Mouse (Mus musculus) mouse trophoblast stem cell (cell line): ENCODE data around the gene Eif3m.

Experiments used
- in situ Hi-C, 2 experiments: fragments of 300-500 bp; cut with MseI, MboI; formaldehyde crosslinking; loops; 2 replicates in 1 of 2; 3 replicates in 1 of 2; pipeline ENCODE4 v1.15.1; 2025

Gene Eif3m

GRCm38 (mm10) chr2:105016192-105016966 lies 501 bp downstream of the Eif3m start:
- in situ Hi-C loops, result no loop called here

DNA sequence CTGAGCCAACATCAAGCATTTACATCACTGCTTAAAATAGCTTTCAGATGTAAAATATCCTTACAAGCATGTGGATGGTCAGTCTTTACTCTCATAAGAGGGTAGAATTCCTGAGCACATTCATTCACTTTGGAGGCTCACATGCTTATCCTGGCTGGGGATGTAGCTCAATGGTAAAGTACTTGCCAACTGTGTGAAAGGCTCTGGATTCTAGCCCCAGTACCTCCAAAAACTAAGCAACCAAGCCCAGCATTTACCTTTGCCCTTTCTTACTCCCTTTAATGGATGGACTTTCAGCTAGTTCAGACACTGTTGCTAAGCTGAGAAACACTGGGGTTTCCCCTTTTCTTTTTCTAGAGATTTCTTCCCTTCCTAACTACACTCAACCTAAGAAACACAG lies 9.6 kb downstream of the Eif3m start:
- in situ Hi-C loops, result no loop called here

- in situ Hi-C loops, result no loop called here
These were observed 20.7 kb downstream of the Eif3m start for GRCm38 (mm10) chr2:104996201-104996600.

GRCm38 (mm10) chr2:104994436-104994835 lies 22.4 kb downstream of the Eif3m start:
- in situ Hi-C loops, result no loop called here

- in situ Hi-C loops, result no loop called here
These were observed 27.9 kb downstream of the Eif3m start for GRCm38 (mm10) chr2:104988974-104989373.

DNA sequence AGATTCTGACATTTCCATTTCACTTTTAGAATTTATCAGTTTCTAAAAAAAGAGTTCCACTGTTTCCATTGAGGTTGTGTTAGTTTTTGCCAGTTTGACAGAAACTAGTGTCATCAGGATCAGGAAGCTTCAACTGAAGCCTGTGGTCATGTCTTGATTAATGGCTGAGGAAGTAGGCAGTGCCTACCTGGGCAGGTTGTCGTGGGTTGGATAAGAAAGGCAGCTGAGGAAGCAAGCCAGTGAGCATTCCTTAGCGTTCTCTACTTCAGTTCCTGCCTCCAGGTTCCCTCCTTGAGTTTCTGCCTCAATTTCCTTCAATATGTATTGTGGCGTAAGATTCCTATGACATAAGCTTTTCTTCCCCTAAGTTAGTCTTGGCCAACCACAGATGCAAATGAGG lies 31.1 kb downstream of the Eif3m start:
- in situ Hi-C loops, result no loop called here

DNA sequence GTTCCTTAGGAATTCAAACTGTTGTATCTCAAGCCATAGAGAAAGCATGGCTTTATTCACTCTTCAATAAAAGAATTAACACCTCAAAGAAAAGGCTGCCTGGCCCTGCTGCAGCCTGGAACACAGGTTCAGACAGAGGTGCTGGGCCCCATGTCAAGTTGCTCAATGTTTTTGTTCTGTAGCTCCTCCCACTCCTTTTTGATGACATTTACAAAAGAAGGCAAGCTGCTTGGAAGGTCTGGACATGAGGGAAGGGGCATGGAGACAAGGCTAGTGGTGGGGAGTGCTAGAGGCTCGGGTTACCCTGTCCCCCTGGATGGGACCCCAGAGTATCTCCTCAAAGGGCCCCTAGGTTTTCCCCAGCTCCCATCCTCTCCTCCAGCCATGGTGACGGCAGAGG lies 35.2 kb downstream of the Eif3m start:
- in situ Hi-C loops, result no loop called here

DNA sequence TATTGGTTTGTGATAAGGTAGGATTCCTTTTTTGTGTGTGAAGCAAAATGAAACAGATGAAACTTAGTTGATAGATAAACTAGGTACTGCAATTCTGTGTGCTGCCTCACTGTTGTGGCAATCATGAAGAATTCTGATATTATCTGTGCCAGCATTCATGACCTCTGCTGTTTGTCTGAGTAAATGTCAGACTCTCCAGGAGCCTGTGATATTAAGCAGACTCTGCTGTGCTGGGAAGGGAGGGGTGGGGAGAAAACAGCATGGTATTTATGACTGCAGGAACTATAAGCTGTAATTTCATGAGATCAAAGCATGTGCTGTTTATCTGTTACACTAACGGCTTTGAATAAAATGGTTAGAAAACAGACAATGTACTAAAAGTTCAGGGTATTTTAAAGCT lies 52.4 kb downstream of the Eif3m start:
- in situ Hi-C loops, result no loop called here
